Mouse (Mus musculus): Measurements from ENCODE around the gene Ints6l. TPM values are rescaled to one million over a fixed set of nuclear protein-coding genes. Genes with fewer than 3 reads are reported as not detected.

Ints6l gene
- 8.4 TPM for polyA plus RNA-seq (2014; fragmentation: Illumina TruSeq; extraction: RNeasy Lipid Tissue Mini Kit (QIAGEN cat#74804); ENCODE audit: low read depth, low replicate concordance)

DNA sequence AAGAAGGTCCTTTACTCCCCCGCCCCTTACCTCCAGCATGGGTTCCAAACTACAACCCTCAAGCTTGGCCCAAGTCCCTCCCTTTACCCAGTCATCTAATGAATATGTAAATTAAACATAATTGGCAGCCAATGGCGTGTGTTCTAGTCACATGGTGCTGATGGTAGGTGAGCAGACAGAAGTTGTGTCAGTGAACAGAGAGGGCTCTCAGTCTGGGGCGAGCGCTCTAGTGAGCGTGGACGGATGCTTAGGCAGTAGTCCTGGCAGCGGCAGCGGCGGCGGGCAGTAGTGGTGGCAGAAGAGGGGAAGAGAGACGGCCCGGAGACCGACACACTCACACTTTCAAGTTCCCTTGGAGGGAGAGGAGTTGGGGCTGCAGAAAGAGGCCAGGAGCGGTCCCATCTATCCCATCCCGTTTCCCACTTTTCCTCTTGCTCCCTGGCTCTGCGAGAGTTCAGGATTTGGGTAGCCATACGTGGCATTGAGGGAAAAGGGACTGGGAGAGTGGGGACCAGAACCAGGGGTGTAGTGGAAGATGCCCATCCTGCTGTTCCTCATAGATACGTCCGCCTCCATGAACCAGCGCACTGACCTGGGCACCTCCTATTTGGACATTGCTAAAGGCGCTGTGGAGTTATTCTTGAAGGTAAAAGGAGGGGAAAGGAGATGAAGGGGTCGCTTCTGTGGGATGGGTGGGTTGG, at the start of gene Ints6l:
TSS of gene Ints6l (plus strand) at position 187 of the 701 bp plus-strand sequence.

GRCm38 (mm10) chrX:56447524-56448015, 7.1 kb upstream of the Ints6l start, which contains the start of gene Gm2174:
Gene Gm2174, plus strand, starts transcription at chrX:56447965.

GRCm38 (mm10) chrX:56524442-56524841, 69.8 kb downstream of the Ints6l start, which contains the start of gene Gm10477:
Gene Gm10477, plus strand, starts transcription at chrX:56524742.

GRCm38 (mm10) chrX:56549506-56549905, 94.8 kb downstream of the Ints6l start, which contains the start of gene Gm648:
Gene Gm648, minus strand, starts transcription at chrX:56549606.

Other genes with a start within 250 kb of the Ints6l start
- not detected for gene Gm773, start 242.0 kb upstream of the Ints6l start, polyA plus RNA-seq (2014; fragmentation: Illumina TruSeq; extraction: RNeasy Lipid Tissue Mini Kit (QIAGEN cat#74804); ENCODE audit: low read depth, low replicate concordance)
- gene Zfp449, start 108.5 kb upstream of the Ints6l start, polyA plus RNA-seq (2014; fragmentation: Illumina TruSeq; extraction: RNeasy Lipid Tissue Mini Kit (QIAGEN cat#74804); ENCODE audit: low read depth, low replicate concordance): 0.79 TPM
- not detected for gene Smim10l2a, start 80.3 kb upstream of the Ints6l start, polyA plus RNA-seq (2014; fragmentation: Illumina TruSeq; extraction: RNeasy Lipid Tissue Mini Kit (QIAGEN cat#74804); ENCODE audit: low read depth, low replicate concordance)
- not detected for gene Gm2174, start 6.9 kb upstream of the Ints6l start, polyA plus RNA-seq (2014; fragmentation: Illumina TruSeq; extraction: RNeasy Lipid Tissue Mini Kit (QIAGEN cat#74804); ENCODE audit: low read depth, low replicate concordance)
- gene Gm10477, start 69.9 kb downstream of the Ints6l start, polyA plus RNA-seq (2014; fragmentation: Illumina TruSeq; extraction: RNeasy Lipid Tissue Mini Kit (QIAGEN cat#74804); ENCODE audit: low read depth, low replicate concordance): not detected
- gene Gm648, start 94.7 kb downstream of the Ints6l start, polyA plus RNA-seq (2014; fragmentation: Illumina TruSeq; extraction: RNeasy Lipid Tissue Mini Kit (QIAGEN cat#74804); ENCODE audit: low read depth, low replicate concordance): not detected
- 38.5 TPM for gene Mmgt1, start 143.2 kb downstream of the Ints6l start, polyA plus RNA-seq (2014; fragmentation: Illumina TruSeq; extraction: RNeasy Lipid Tissue Mini Kit (QIAGEN cat#74804); ENCODE audit: low read depth, low replicate concordance)
- 11.6 TPM for gene Slc9a6, start 154.9 kb downstream of the Ints6l start, polyA plus RNA-seq (2014; fragmentation: Illumina TruSeq; extraction: RNeasy Lipid Tissue Mini Kit (QIAGEN cat#74804); ENCODE audit: low read depth, low replicate concordance)

Data from liver, adult 10 weeks (tissue).